Mouse (Mus musculus) MEL (cell line): Measurements from ENCODE around the gene Hsh2d. TPM values are rescaled to one million over a fixed set of nuclear protein-coding genes. Genes with fewer than 3 reads are reported as not detected.

Experiments used
- DNase-seq: peaks from one replicate; pipeline ENCODE4 v3.0.0; 2011; ENCODE audit warnings: low read depth, low spot score
- H3K27ac ChIP-seq: 2 replicates; pipeline ENCODE4 v1.5.1; 2012; ENCODE audit warnings: low read depth, mild to moderate bottlenecking, control low read depth, low read length, moderate library complexity; ENCODE audit not compliant: control insufficient read depth
- H3K27me3 ChIP-seq, 2 experiments: fragments of 150-350 bp in 1 of 2; sonication (generic) in 1 of 2; 2 replicates each; pipeline ENCODE4 v1.6.1; 2012; ENCODE audit warnings: low read length in 2 of 2, mild to moderate bottlenecking in 2 of 2, improper control_type of control experiment in 1 of 2, moderate library complexity in 1 of 2; ENCODE audit not compliant: insufficient read depth in 2 of 2, control insufficient read depth in 1 of 2
- H3K36me3 ChIP-seq, 2 experiments: 2 replicates each; pipeline ENCODE4 v1.6.1; 2012 to 2014; ENCODE audit warnings: low read length in 2 of 2, improper control_type of control experiment in 1 of 2, inconsistent platforms in 1 of 2, mild to moderate bottlenecking in 1 of 2; ENCODE audit not compliant: insufficient read depth in 2 of 2, control insufficient read depth in 1 of 2
- H3K4me1 ChIP-seq, 2 experiments: fragments of 150-350 bp in 1 of 2; sonication (generic) in 1 of 2; 2 replicates each; pipeline ENCODE4 v1.6.1; 2012; ENCODE audit warnings: low read length in 2 of 2, improper control_type of control experiment in 1 of 2, mild to moderate bottlenecking in 1 of 2; ENCODE audit not compliant: insufficient read depth in 2 of 2, control insufficient read depth in 1 of 2
- H3K4me3 ChIP-seq, 2 experiments: fragments of 150-350 bp in 1 of 2; sonication (generic) in 1 of 2; 2 replicates each; pipeline ENCODE4 v1.5.1; 2012; ENCODE audit warnings: low read depth in 2 of 2, low read length in 2 of 2, mild to moderate bottlenecking in 2 of 2, moderate library complexity in 2 of 2, control low read depth in 1 of 2, improper control_type of control experiment in 1 of 2; ENCODE audit not compliant: control insufficient read depth in 1 of 2, insufficient read depth in 1 of 2
- H3K79me2 ChIP-seq: 2 replicates; pipeline ENCODE4 v1.6.1; 2012; ENCODE audit warnings: mild to moderate bottlenecking, low read length, moderate library complexity; ENCODE audit not compliant: control insufficient read depth, poor library complexity, insufficient read depth
- H3K9ac ChIP-seq: 2 replicates; pipeline ENCODE4 v1.6.1; 2012; ENCODE audit warnings: low read depth, mild to moderate bottlenecking, control low read depth, low read length, moderate library complexity; ENCODE audit not compliant: control insufficient read depth, poor library complexity, severe bottlenecking
- H3K9me3 ChIP-seq: fragments of 150-350 bp; sonication (generic); replicated peaks from 2 replicates; pipeline ENCODE4 v1.6.1; 2012; ENCODE audit warnings: mild to moderate bottlenecking, low read length, improper control_type of control experiment, moderate library complexity; ENCODE audit not compliant: insufficient read depth
- CHD1 ChIP-seq: IDR thresholded peaks from 2 replicates; pipeline ENCODE4 v1.6.1; 2012; ENCODE audit warnings: low read depth, mild to moderate bottlenecking, inconsistent platforms, low read length, improper control_type of control experiment
- CHD2 ChIP-seq: IDR thresholded peaks from 2 replicates; pipeline ENCODE4 v1.6.1; 2011; ENCODE audit warnings: low read length, improper control_type of control experiment
- CTCF ChIP-seq, 3 experiments: IDR thresholded peaks in 2 of 3; conservative IDR thresholded peaks in 1 of 3; 2 replicates each; pipeline ENCODE4 v1.5.1; 2011 to 2012; ENCODE audit warnings: low read length in 3 of 3, low read depth in 2 of 3, mild to moderate bottlenecking in 2 of 3, improper control_type of control experiment in 1 of 3, inconsistent platforms in 1 of 3, mixed read lengths in 1 of 3, moderate library complexity in 1 of 3; ENCODE audit not compliant: control insufficient read depth in 1 of 3, insufficient read depth in 1 of 3, poor library complexity in 1 of 3, severe bottlenecking in 1 of 3
- ELF1 ChIP-seq: IDR thresholded peaks from 2 replicates; pipeline ENCODE4 v1.6.1; 2014; ENCODE audit warnings: low read depth, mild to moderate bottlenecking, inconsistent platforms, low read length, improper control_type of control experiment, moderate library complexity
- EP300 ChIP-seq, 2 experiments: IDR thresholded peaks; 2 replicates each; pipeline ENCODE4 v1.6.1; 2011; ENCODE audit warnings: improper control_type of control experiment in 2 of 2, low read length in 2 of 2, low read depth in 1 of 2, mild to moderate bottlenecking in 1 of 2
- ETS1 ChIP-seq: IDR thresholded peaks from 2 replicates; pipeline ENCODE4 v1.6.1; 2012; ENCODE audit warnings: low read depth, mild to moderate bottlenecking, inconsistent platforms, low read length, improper control_type of control experiment, moderate library complexity
- GATA1 ChIP-seq: IDR thresholded peaks from 2 replicates; pipeline ENCODE4 v1.6.1; 2011; ENCODE audit warnings: low read depth, low read length, improper control_type of control experiment
- JUND ChIP-seq: IDR thresholded peaks from 2 replicates; pipeline ENCODE4 v1.6.1; 2011; ENCODE audit warnings: low read depth, mild to moderate bottlenecking, improper control_type of control experiment, low read length
- MAFK ChIP-seq: IDR thresholded peaks from 2 replicates; pipeline ENCODE4 v1.6.1; 2011; ENCODE audit warnings: low read depth, mild to moderate bottlenecking, low read length, improper control_type of control experiment, borderline replicate concordance
- MAX ChIP-seq: IDR thresholded peaks from 2 replicates; pipeline ENCODE4 v1.6.1; 2011; ENCODE audit warnings: low read length, improper control_type of control experiment
- MAZ ChIP-seq: IDR thresholded peaks from 2 replicates; pipeline ENCODE4 v1.6.1; 2012; ENCODE audit warnings: low read depth, mild to moderate bottlenecking, inconsistent platforms, low read length, improper control_type of control experiment
- MXI1 ChIP-seq: IDR thresholded peaks from 2 replicates; pipeline ENCODE4 v1.6.1; 2011; ENCODE audit warnings: mild to moderate bottlenecking, low read depth, low read length, improper control_type of control experiment
- MYC ChIP-seq: IDR thresholded peaks from 2 replicates; pipeline ENCODE4 v1.6.1; 2011; ENCODE audit warnings: low read depth, mild to moderate bottlenecking, low read length, improper control_type of control experiment, moderate library complexity
- NRF1 ChIP-seq: IDR thresholded peaks from 2 replicates; pipeline ENCODE4 v1.6.1; 2014; ENCODE audit warnings: low read depth, mild to moderate bottlenecking, inconsistent platforms, low read length, improper control_type of control experiment, moderate library complexity; ENCODE audit not compliant: poor library complexity, insufficient read depth, severe bottlenecking
- POLR2A ChIP-seq, 2 experiments: IDR thresholded peaks; 2 replicates each; pipeline ENCODE4 v1.6.1; 2011 to 2012; ENCODE audit warnings: low read length in 2 of 2, mild to moderate bottlenecking in 2 of 2, control low read depth in 1 of 2, improper control_type of control experiment in 1 of 2, low read depth in 1 of 2, moderate library complexity in 1 of 2; ENCODE audit not compliant: control insufficient read depth in 1 of 2, insufficient read depth in 1 of 2, poor library complexity in 1 of 2
- RAD21 ChIP-seq: IDR thresholded peaks from 2 replicates; pipeline ENCODE4 v1.6.1; 2011; ENCODE audit warnings: mild to moderate bottlenecking, low read depth, low read length, improper control_type of control experiment
- RCOR1 ChIP-seq: IDR thresholded peaks from 2 replicates; pipeline ENCODE4 v1.6.1; 2012; ENCODE audit warnings: low read depth, mild to moderate bottlenecking, inconsistent platforms, low read length, improper control_type of control experiment
- SMC3 ChIP-seq: IDR thresholded peaks from 2 replicates; pipeline ENCODE4 v1.6.1; 2011; ENCODE audit warnings: low read depth, low read length, improper control_type of control experiment
- TBP ChIP-seq: IDR thresholded peaks from 2 replicates; pipeline ENCODE4 v1.8.0; 2011; ENCODE audit warnings: low read depth, low read length, improper control_type of control experiment
- TCF12 ChIP-seq: IDR thresholded peaks from 2 replicates; pipeline ENCODE4 v1.6.1; 2014; ENCODE audit warnings: low read depth, mild to moderate bottlenecking, inconsistent platforms, low read length, improper control_type of control experiment, moderate library complexity
- UBTF ChIP-seq: IDR thresholded peaks from 2 replicates; pipeline ENCODE4 v1.6.1; 2012; ENCODE audit warnings: low read depth, mild to moderate bottlenecking, inconsistent platforms, low read length, improper control_type of control experiment, moderate library complexity, borderline replicate concordance; ENCODE audit not compliant: insufficient read depth
- ZC3H11A ChIP-seq: IDR thresholded peaks from 2 replicates; pipeline ENCODE4 v1.6.1; 2012; ENCODE audit warnings: low read depth, mild to moderate bottlenecking, inconsistent platforms, low read length, improper control_type of control experiment
- ZMIZ1 ChIP-seq: IDR thresholded peaks from 2 replicates; pipeline ENCODE4 v1.6.1; 2012; ENCODE audit warnings: low read depth, mild to moderate bottlenecking, inconsistent platforms, low read length, improper control_type of control experiment, moderate library complexity
- ZNF384 ChIP-seq: IDR thresholded peaks from 2 replicates; pipeline ENCODE4 v1.6.1; 2012; ENCODE audit warnings: low read depth, mild to moderate bottlenecking, inconsistent platforms, low read length, improper control_type of control experiment
- polyA plus RNA-seq, 2 experiments: library from polyadenylated mRNA; stranded (reverse) in 1 of 2; unstranded in 1 of 2; fragments of >175 nt in 1 of 2; fragments of >200 nt in 1 of 2; gene quantifications; 2 replicates each; pipeline versions ENCODE4 v1.2.1 to v1.2.4; 2012; ENCODE audit warnings: low replicate concordance in 2 of 2, low read depth in 1 of 2; ENCODE audit not compliant: insufficient read length in 2 of 2, insufficient read depth in 1 of 2, missing spikeins in 1 of 2
- total RNA-seq: library from RNA; depleted of rRNA; stranded (reverse); fragments of 300-350 nt; gene quantifications from 2 replicates; pipeline ENCODE4 v1.2.3, GENCODE M21; 2012

Gene Hsh2d
- total and polyA plus RNA-seq, 3 experiments: 0.04 to 0.13 TPM; not detected in 1

GRCm38 (mm10) chr8:72213536-72213935 lies 24.1 kb downstream of the Hsh2d start, which contains the start of gene Gm11034:
Gene Gm11034, minus strand, starts transcription at chr8:72213636.
- Histone ChIP-seq H3K79me2 (no peaks in the 10 kb centered on the region), H3K36me3 (no peaks in the 10 kb centered on the region), H3K4me3 (no peak within 1 kb of the TSS)

GRCm38 (mm10) chr8:72215060-72215459 lies 25.6 kb downstream of the Hsh2d start:
- Histone ChIP-seq H3K4me3 (no peak overlapping the region), H3K79me2 (peaks cover 5% of the 10 kb centered on the region), H3K9ac (no peak overlapping the region), H3K27ac (no peak overlapping the region), H3K27me3 (no peaks in the 10 kb centered on the region), H3K9me3 (no peaks in the 10 kb centered on the region), H3K36me3 (peaks cover 0 to 2% of the 10 kb centered on the region in 2 experiments; a peak in 1 of 4 replicates), H3K4me1 (peaks cover 0 to 11% of the 10 kb centered on the region in 2 experiments; a peak in 1 of 4 replicates)
- TF ChIP-seq SMC3 (peak; percentile 64), RAD21 (peak; percentile 75), ETS1 (no peak), CHD1 (no peak), MAX (no peak), CHD2 (no peak), ZC3H11A (peak; percentile 58; the same call in 1 of the 2 replicates), CTCF (IDR thresholded peaks at IDR 0.05 in 2 of 3, conservative IDR thresholded peaks at IDR 0.05 in 1 of 3; ENCODE audit: control insufficient read depth in 1 of 3, insufficient read depth in 1 of 3, low read depth in 2 of 3, low read length in 3 of 3, poor library complexity in 1 of 3, severe bottlenecking in 1 of 3) (peak; percentile 63 to 74 (median 70)), JUND (no peak)
- peak; percentile 49 for DNase-seq

More at GRCm38 (mm10) chr8:72213536-72213935, 24.1 kb downstream of the Hsh2d start, which contains the start of gene Gm11034:
- Histone ChIP-seq H3K27me3 (no peaks in the 10 kb centered on the region), H3K27ac (no peak within 1 kb of the TSS), H3K9ac (no peak within 1 kb of the TSS), H3K9me3 (no peaks in the 10 kb centered on the region), H3K4me1 (peaks cover 0 to 10% of the 10 kb centered on the region in 2 experiments; a peak in 2 of 4 replicates)
- no peak for DNase-seq
- TF ChIP-seq CHD1 (no peak), MAX (no peak), ZNF384 (no peak), NRF1 (no peak), MXI1 (no peak)

GRCm38 (mm10) chr8:72215871-72216270 lies 26.4 kb downstream of the Hsh2d start:
- TF ChIP-seq ETS1: peak; percentile 40; the same call in 1 of the 2 replicates
- no peak for TF ChIP-seq TBP
- TF ChIP-seq EP300 (IDR thresholded peaks at IDR 0.05; ENCODE audit: low read depth in 1 of 2, low read length in 2 of 2): peak in 1 of 2 experiments; percentile 59; a peak in 1 of 4 replicates
- no peak for TF ChIP-seq MAFK
- no peak for TF ChIP-seq MYC
- no peak for TF ChIP-seq POLR2A (IDR thresholded peaks at IDR 0.05; ENCODE audit: control insufficient read depth in 1 of 2, insufficient read depth in 1 of 2, low read depth in 1 of 2, low read length in 2 of 2, poor library complexity in 1 of 2)
- no peak for TF ChIP-seq MAZ
- TF ChIP-seq RCOR1: 0 out of 2 replicates have a peak, but pooled peaks have one; percentile 21
- TF ChIP-seq ELF1: peak; percentile 45; the same call in 1 of the 2 replicates
- TF ChIP-seq UBTF: no peak
- no peak for TF ChIP-seq ZMIZ1
- TF ChIP-seq GATA1: no peak
- TF ChIP-seq TCF12: no peak
- Histone ChIP-seq H3K79me2 (peaks cover 13% of the 10 kb centered on the region), H3K9ac (no peak overlapping the region), H3K27me3 (no peaks in the 10 kb centered on the region), H3K4me1 (peaks cover 0 to 16% of the 10 kb centered on the region in 2 experiments; a peak in 2 of 4 replicates), H3K9me3 (no peaks in the 10 kb centered on the region), H3K36me3 (peaks cover 0 to 7% of the 10 kb centered on the region in 2 experiments; a peak in 2 of 4 replicates), H3K27ac (no peak overlapping the region), H3K4me3 (no peak overlapping the region)
- peak; percentile 74 for DNase-seq
